Mouse (Mus musculus): ENCODE measurements at regions not wholly inside any gene's neighbourhood (a gene's known extent, or its start where the extent isn't known, plus 50 kb on each side); places are given as distances from the start of the nearest gene placed in this dataset.
A peak's percentile ranks its signal among the peaks of the same experiment; 100 is the strongest.

DNA sequence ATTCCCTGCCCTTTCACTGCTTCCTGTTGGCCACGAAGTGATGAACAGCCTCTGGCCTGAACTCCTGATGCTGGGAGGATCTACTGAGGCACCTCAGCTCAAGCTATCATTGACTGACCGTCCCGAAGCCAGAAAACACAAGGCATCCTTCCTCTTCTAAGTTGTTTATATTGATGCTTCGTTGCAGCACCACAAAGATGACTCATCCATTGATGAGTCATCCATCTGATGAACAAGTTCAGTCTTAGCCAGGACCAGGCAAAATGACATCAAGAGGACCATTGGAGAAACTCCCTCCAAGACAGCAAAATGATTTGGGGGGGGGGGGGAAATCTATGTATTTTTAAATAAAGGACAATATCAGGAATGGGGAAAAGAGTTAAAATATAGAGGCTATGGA is 144.5 kb downstream of the Rab28 start:
- Histone ChIP-seq H3K9ac (ENCODE audit: low read length) (no peak overlapping the region), H3K27ac (ENCODE audit: low read depth, low read length) (no peak overlapping the region), H3K4me3 (ENCODE audit: low read depth, low read length) (no peak overlapping the region), H3K27me3 (ENCODE audit: control insufficient read depth, insufficient read depth, low read length) (no peaks in the 10 kb centered on the region), H3K4me2 (ENCODE audit: low read depth) (no peak overlapping the region), H3K9me3 (ENCODE audit: control insufficient read depth, low read length) (no peaks in the 10 kb centered on the region), H3K4me1 (ENCODE audit: control insufficient read depth, insufficient read depth, low read length) (no peaks in the 10 kb centered on the region), H3K36me3 (ENCODE audit: control insufficient read depth, insufficient read depth, low read length) (no peaks in the 10 kb centered on the region)
- ATAC-seq (ENCODE audit: insufficient read depth, low FRiP score, low TSS enrichment) (no peak), DNase-seq (ENCODE audit: low spot score) (no peak)
- 86% methylated on average over 4 of the region's 4 CpGs for WGBS

DNA sequence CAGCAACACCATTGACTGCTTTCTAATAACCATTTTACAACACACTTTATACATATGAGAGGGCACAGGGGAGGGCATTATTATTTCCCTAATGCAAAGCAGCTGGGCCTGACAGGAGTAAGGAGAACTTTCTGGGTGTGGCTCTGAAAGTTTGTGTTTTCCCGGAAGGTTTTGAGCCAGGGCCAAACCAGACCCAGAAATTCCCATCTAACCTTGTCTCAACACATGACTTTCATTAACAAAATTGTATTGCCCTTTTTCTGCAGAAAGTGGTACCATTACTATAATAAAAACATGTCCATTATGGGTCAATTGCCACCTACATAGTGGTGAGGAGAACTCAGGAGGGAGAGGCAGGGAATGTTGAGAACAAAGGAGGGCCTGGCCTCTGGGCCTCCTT is 145.7 kb downstream of the Rab28 start:
- no peaks in the 10 kb centered on the region for H3K27me3 ChIP-seq (ENCODE audit: control insufficient read depth, insufficient read depth, low read length)
- H3K4me1 ChIP-seq (ENCODE audit: control insufficient read depth, insufficient read depth, low read length): no peaks in the 10 kb centered on the region
- ATAC-seq (ENCODE audit: insufficient read depth, low FRiP score, low TSS enrichment): no peak
- no peak overlapping the region for H3K4me2 ChIP-seq (ENCODE audit: low read depth)
- H3K36me3 ChIP-seq (ENCODE audit: control insufficient read depth, insufficient read depth, low read length): no peaks in the 10 kb centered on the region
- no peak overlapping the region for H3K4me3 ChIP-seq (ENCODE audit: low read depth, low read length)
- H3K9me3 ChIP-seq (ENCODE audit: control insufficient read depth, low read length): no peaks in the 10 kb centered on the region
- WGBS: 69% methylated on average over 1 of the region's 1 CpGs
- H3K9ac ChIP-seq (ENCODE audit: low read length): no peak overlapping the region
- no peak for DNase-seq (ENCODE audit: low spot score)
- H3K27ac ChIP-seq (ENCODE audit: low read depth, low read length): no peak overlapping the region

DNA sequence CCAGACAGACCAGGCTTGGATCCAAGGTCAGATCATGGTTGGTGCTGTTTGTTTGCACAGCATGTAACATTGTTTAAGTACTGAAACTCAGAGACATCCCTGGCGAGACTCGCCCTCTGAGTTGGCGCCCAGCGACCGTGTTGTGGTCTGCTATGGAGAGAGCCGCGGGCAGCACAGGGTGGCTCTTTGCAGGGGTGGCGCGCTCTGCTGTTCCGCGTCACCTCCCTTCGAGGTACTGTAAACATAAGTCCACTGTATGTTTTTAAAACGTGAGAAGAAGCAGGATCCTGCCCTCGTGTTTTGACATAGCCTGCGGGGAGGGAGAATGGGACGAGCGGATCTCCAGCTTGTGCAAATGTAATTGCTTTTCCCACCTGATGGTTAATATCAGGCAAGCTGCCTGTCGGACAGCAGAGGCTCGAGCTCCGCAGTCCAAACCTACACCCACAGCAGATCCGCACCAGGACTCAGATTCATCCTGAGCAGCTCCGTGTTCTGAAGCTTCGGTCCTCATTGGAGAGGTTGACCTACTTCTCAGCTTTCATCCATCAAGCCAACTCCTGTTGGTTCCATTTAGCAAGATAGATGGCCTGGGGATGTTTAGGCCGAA is 151.2 kb downstream of the Rab28 start:
- Histone ChIP-seq H3K27me3 (ENCODE audit: control insufficient read depth, insufficient read depth, low read length) (no peaks in the 10 kb centered on the region), H3K4me3 (ENCODE audit: low read depth, low read length) (no peak overlapping the region), H3K9me3 (ENCODE audit: control insufficient read depth, low read length) (no peaks in the 10 kb centered on the region), H3K27ac (ENCODE audit: low read depth, low read length) (no peak overlapping the region), H3K4me2 (ENCODE audit: low read depth) (peak overlapping the region; percentile 3; the same call in 1 of the 2 replicates), H3K4me1 (ENCODE audit: control insufficient read depth, insufficient read depth, low read length) (no peaks in the 10 kb centered on the region), H3K9ac (ENCODE audit: low read length) (no peak overlapping the region), H3K36me3 (ENCODE audit: control insufficient read depth, insufficient read depth, low read length) (no peaks in the 10 kb centered on the region)
- WGBS: 47% methylated on average over 24 of the region's 24 CpGs
- ATAC-seq (ENCODE audit: insufficient read depth, low FRiP score, low TSS enrichment) (no peak), DNase-seq (ENCODE audit: low spot score) (peak; percentile 14)

DNA sequence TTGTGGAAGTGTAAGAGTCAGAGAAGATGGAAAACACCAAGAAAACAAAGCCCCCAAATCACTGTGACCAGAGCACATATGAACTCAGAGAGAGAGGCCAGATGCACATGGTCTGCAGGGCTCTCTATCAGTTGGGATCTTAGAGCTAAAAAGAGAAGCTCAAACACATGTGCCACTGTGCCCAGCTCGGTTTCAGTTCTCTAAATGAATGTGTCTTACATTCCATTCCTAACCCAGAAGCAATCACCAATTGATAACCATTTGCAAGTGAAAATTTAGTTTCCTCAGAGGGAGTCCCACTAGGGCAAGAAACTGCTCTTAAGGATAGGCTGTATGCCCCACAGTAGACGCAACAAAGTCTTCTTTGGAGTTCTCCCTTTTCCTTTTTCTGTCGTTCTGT is 153.6 kb downstream of the Rab28 start:
- ATAC-seq (ENCODE audit: insufficient read depth, low FRiP score, low TSS enrichment): no peak
- no peaks in the 10 kb centered on the region for H3K36me3 ChIP-seq (ENCODE audit: control insufficient read depth, insufficient read depth, low read length)

DNA sequence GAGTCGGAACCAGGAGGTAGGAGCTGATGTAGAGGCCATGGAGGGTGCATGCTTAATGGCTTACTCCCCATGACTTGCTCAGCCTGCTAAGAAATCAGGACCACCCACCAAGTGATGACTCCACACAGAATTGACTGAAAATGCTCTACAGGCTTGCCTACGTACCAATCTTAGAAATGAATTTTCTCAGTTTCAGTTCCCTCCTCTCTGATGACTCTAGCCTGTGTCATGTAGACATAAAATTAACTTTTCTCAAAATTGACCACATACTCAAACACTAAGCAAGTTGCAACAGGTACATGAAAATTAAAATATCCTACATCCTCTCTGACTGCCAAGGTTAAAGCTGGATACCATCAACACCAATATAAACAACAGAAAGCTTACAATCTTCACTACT is 157.9 kb downstream of the Rab28 start:
- no peak for ATAC-seq (ENCODE audit: insufficient read depth, low FRiP score, low TSS enrichment)
- Histone ChIP-seq H3K9me3 (ENCODE audit: control insufficient read depth, low read length) (no peaks in the 10 kb centered on the region), H3K4me3 (ENCODE audit: low read depth, low read length) (no peak overlapping the region), H3K4me1 (ENCODE audit: control insufficient read depth, insufficient read depth, low read length) (no peaks in the 10 kb centered on the region), H3K27ac (ENCODE audit: low read depth, low read length) (no peak overlapping the region), H3K27me3 (ENCODE audit: control insufficient read depth, insufficient read depth, low read length) (no peaks in the 10 kb centered on the region), H3K36me3 (ENCODE audit: control insufficient read depth, insufficient read depth, low read length) (no peaks in the 10 kb centered on the region), H3K9ac (ENCODE audit: low read length) (no peak overlapping the region), H3K4me2 (ENCODE audit: low read depth) (no peak overlapping the region)
- DNase-seq (ENCODE audit: low spot score): no peak
- 79% methylated on average over 2 of the region's 2 CpGs for WGBS

More for the DNA sequence above, 153.6 kb downstream of the Rab28 start:
- Histone ChIP-seq H3K9me3 (ENCODE audit: control insufficient read depth, low read length) (no peaks in the 10 kb centered on the region), H3K27me3 (ENCODE audit: control insufficient read depth, insufficient read depth, low read length) (no peaks in the 10 kb centered on the region), H3K4me1 (ENCODE audit: control insufficient read depth, insufficient read depth, low read length) (no peaks in the 10 kb centered on the region), H3K4me3 (ENCODE audit: low read depth, low read length) (no peak overlapping the region), H3K27ac (ENCODE audit: low read depth, low read length) (no peak overlapping the region), H3K4me2 (ENCODE audit: low read depth) (no peak overlapping the region), H3K9ac (ENCODE audit: low read length) (no peak overlapping the region)
- DNase-seq (ENCODE audit: low spot score): no peak
- 84% methylated on average over 3 of the region's 3 CpGs for WGBS

DNA sequence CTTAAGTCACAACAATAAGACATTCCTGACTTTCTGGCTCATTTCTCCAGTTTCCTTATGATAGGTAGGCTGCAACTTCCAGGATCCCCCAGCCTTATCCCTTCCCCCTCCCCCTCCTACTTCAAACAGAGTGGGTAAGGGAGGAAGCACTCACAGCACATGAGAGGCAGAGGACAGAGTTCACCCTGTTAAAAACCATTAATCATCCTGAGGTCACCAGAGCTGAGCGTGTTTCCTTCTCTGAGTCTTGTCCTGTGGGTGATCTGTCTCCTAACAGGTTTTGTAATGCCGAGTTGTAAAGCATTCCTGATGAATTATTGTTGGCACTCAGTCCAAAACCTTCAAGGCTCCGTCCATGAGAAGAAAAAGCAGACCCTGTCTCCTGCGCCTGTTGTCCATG is 161.0 kb downstream of the Rab28 start:
- no peaks in the 10 kb centered on the region for H3K4me1 ChIP-seq (ENCODE audit: control insufficient read depth, insufficient read depth, low read length)
- no peaks in the 10 kb centered on the region for H3K27me3 ChIP-seq (ENCODE audit: control insufficient read depth, insufficient read depth, low read length)
- H3K4me2 ChIP-seq (ENCODE audit: low read depth): no peak overlapping the region
- H3K9me3 ChIP-seq (ENCODE audit: control insufficient read depth, low read length): no peaks in the 10 kb centered on the region
- ATAC-seq (ENCODE audit: insufficient read depth, low FRiP score, low TSS enrichment) (no peak), DNase-seq (ENCODE audit: low spot score) (no peak)
- H3K36me3 ChIP-seq (ENCODE audit: control insufficient read depth, insufficient read depth, low read length): no peaks in the 10 kb centered on the region
- WGBS: 50% methylated on average over 4 of the region's 4 CpGs
- no peak overlapping the region for H3K9ac ChIP-seq (ENCODE audit: low read length)
- H3K27ac ChIP-seq (ENCODE audit: low read depth, low read length): no peak overlapping the region
- H3K4me3 ChIP-seq (ENCODE audit: low read depth, low read length): no peak overlapping the region

DNA sequence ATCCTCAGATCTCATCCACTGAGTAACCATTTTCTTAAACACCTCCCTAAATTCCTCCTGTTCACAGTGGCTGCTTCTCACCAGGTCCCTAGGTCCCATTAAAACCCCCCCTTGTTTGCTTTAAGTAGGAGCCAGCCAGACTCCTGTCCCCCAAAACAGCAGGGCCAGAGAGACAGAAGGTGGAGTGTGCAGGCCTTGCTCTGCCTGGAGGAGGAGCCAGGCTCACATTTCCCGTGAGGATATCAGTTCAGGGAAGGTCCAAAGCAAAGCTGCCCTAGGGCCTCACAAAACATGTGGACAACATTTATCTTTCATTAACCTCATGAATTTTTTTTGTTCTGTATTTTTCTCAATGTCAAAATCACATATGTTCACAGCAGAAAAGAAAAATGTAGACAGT is 167.2 kb downstream of the Rab28 start:
- DNase-seq (ENCODE audit: low spot score) (no peak), ATAC-seq (ENCODE audit: insufficient read depth, low FRiP score, low TSS enrichment) (no peak)
- H3K4me3 ChIP-seq (ENCODE audit: low read depth, low read length): no peak overlapping the region
- H3K9me3 ChIP-seq (ENCODE audit: control insufficient read depth, low read length): no peaks in the 10 kb centered on the region
- H3K36me3 ChIP-seq (ENCODE audit: control insufficient read depth, insufficient read depth, low read length): no peaks in the 10 kb centered on the region
- no peak overlapping the region for H3K4me2 ChIP-seq (ENCODE audit: low read depth)
- H3K9ac ChIP-seq (ENCODE audit: low read length): no peak overlapping the region
- H3K27me3 ChIP-seq (ENCODE audit: control insufficient read depth, insufficient read depth, low read length): no peaks in the 10 kb centered on the region
- no peak overlapping the region for H3K27ac ChIP-seq (ENCODE audit: low read depth, low read length)
- H3K4me1 ChIP-seq (ENCODE audit: control insufficient read depth, insufficient read depth, low read length): no peaks in the 10 kb centered on the region
- WGBS: 20% methylated on average over 1 of the region's 1 CpGs

DNA sequence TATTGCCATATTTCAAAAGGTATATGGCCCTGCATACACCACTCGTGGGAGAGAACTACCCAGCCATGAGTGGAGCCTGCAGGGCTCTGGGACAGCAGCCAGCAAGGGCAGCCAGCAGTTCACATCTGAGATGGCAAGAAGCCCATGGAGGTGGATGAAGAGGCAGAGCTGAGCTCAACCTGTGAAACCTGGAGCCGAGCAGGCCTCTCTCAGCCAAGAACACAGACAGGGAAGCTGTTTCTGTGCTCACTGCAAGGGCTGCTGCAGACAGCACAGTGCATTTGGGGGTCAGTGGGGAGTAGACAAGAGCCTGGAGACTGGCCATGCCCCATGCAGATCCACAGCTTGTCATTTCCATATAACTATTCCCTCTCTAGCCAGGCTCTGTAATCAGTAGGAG is 173.4 kb downstream of the Rab28 start:
- no peak for ATAC-seq (ENCODE audit: insufficient read depth, low FRiP score, low TSS enrichment)
- Histone ChIP-seq H3K36me3 (ENCODE audit: control insufficient read depth, insufficient read depth, low read length) (no peaks in the 10 kb centered on the region), H3K9ac (ENCODE audit: low read length) (no peak overlapping the region), H3K27me3 (ENCODE audit: control insufficient read depth, insufficient read depth, low read length) (no peaks in the 10 kb centered on the region), H3K4me2 (ENCODE audit: low read depth) (no peak overlapping the region), H3K27ac (ENCODE audit: low read depth, low read length) (no peak overlapping the region), H3K4me1 (ENCODE audit: control insufficient read depth, insufficient read depth, low read length) (no peaks in the 10 kb centered on the region), H3K4me3 (ENCODE audit: low read depth, low read length) (no peak overlapping the region), H3K9me3 (ENCODE audit: control insufficient read depth, low read length) (no peaks in the 10 kb centered on the region; the same call in 1 of the 2 replicates)
- no peak for DNase-seq (ENCODE audit: low spot score)
- WGBS: 86% methylated on average over 2 of the region's 2 CpGs
